Mouse (Mus musculus) hindbrain, embryonic 13.5 days (tissue): ENCODE data around the gene Mcu. TPM values are rescaled to one million over a fixed set of nuclear protein-coding genes. Genes with fewer than 3 reads are reported as not detected.

Experiments used
- ATAC-seq: fragments of 200-750 bp; cut with Nextera tagmentation; 2 replicates; pipeline ENCODE4 v1.8.0; 2017; ENCODE audit warnings: moderate TSS enrichment; ENCODE audit not compliant: low FRiP score
- H3K27ac ChIP-seq: fragments of 300-500 bp; sonication (generic); 2 replicates; pipeline ENCODE4 v1.5.1; 2015; ENCODE audit warnings: inconsistent platforms, mild to moderate bottlenecking, moderate library complexity
- H3K27me3 ChIP-seq: fragments of 300-500 bp; sonication (generic); 2 replicates; pipeline ENCODE4 v1.6.1; 2015; ENCODE audit warnings: mild to moderate bottlenecking, inconsistent platforms
- H3K36me3 ChIP-seq: fragments of 300-500 bp; sonication (generic); 2 replicates; pipeline ENCODE4 v1.6.1; 2015; ENCODE audit warnings: mild to moderate bottlenecking, inconsistent platforms
- H3K4me1 ChIP-seq: fragments of 300-500 bp; sonication (generic); replicated peaks from 2 replicates; pipeline ENCODE4 v1.6.1; 2015; ENCODE audit warnings: inconsistent platforms
- H3K4me2 ChIP-seq: fragments of 300-500 bp; sonication (generic); 2 replicates; pipeline ENCODE4 v1.6.1; 2015; ENCODE audit warnings: inconsistent platforms, mild to moderate bottlenecking, moderate library complexity
- H3K4me3 ChIP-seq: fragments of 300-500 bp; sonication (generic); 2 replicates; pipeline ENCODE4 v1.5.1; 2015; ENCODE audit warnings: mild to moderate bottlenecking, inconsistent platforms
- H3K9ac ChIP-seq: fragments of 300-500 bp; sonication (generic); 2 replicates; pipeline ENCODE4 v1.6.1; 2015; ENCODE audit warnings: mild to moderate bottlenecking, inconsistent platforms
- H3K9me3 ChIP-seq: fragments of 300-500 bp; sonication (generic); 2 replicates; pipeline ENCODE4 v1.6.1; 2016; ENCODE audit warnings: inconsistent platforms
- WGBS: fragments of 180-500 bp; shearing (Covaris S2); methylation state at CpG from one replicate; pipeline ENCODE4 v1.1.7; 2015; 5-methylcytosine and 5-hydroxymethylcytosine counted together
- polyA plus RNA-seq: library from polyadenylated mRNA; unstranded; fragments of >200 nt; fragmentation: Nextera tagmentation; extraction: Ambion mirVana; gene quantifications from 2 replicates; pipeline ENCODE4 v1.2.1, GENCODE M21; 2015

Gene Mcu
- polyA plus RNA-seq, 1 experiment from 2014 or later, result 24.9 TPM

- H3K9ac ChIP-seq, result no peak overlapping the region
- H3K4me2 ChIP-seq, result no peak overlapping the region
- no peaks in the 10 kb centered on the region for H3K27me3 ChIP-seq
- 94% methylated on average over 18 of the region's 18 CpGs for WGBS
- H3K4me3 ChIP-seq, result no peak overlapping the region
- H3K27ac ChIP-seq, result no peak overlapping the region
- H3K9me3 ChIP-seq, result no peaks in the 10 kb centered on the region
- H3K36me3 ChIP-seq, result no peaks in the 10 kb centered on the region
- ATAC-seq, result no peak
- no peaks in the 10 kb centered on the region for H3K4me1 ChIP-seq
These were observed 180.7 kb downstream of the Mcu start for GRCm38 (mm10) chr10:59435746-59436145.

DNA sequence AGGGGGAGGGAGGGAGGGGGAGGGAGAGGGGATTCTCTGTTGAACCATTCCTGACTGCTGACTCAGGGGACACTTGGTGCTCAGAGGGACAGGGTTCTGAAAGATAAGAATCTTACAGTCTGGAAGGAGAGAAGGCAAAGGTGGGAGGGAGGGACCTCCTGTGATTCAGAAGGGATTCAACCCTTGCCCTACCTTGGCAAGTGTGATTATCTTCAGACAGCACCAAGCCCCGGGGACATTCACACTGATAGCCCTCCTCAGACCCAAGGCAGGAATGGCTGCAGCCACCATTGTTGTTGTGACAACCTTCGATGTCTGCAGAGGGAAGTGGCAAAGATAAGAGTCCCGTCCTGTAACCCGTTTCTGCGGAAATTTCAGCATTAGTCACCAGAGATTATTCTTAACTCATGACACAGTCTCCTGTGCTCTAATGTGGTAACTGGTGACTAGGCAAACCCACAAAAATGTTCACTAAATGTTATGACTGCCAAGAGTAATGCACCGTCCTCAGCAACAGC lies 185.7 kb downstream of the Mcu start:
- WGBS, result 75% methylated on average over 6 of the region's 6 CpGs
- no peak for ATAC-seq
- no peak overlapping the region for H3K9ac ChIP-seq
- no peaks in the 10 kb centered on the region for H3K27me3 ChIP-seq
- H3K4me1 ChIP-seq, result 0 out of 2 replicates have a peak, but pooled peaks cover 5% of the 10 kb centered on the region
- H3K27ac ChIP-seq, result no peak overlapping the region
- H3K4me2 ChIP-seq, result no peak overlapping the region
- H3K36me3 ChIP-seq, result no peaks in the 10 kb centered on the region
- H3K4me3 ChIP-seq, result no peak overlapping the region
- H3K9me3 ChIP-seq, result no peaks in the 10 kb centered on the region

DNA sequence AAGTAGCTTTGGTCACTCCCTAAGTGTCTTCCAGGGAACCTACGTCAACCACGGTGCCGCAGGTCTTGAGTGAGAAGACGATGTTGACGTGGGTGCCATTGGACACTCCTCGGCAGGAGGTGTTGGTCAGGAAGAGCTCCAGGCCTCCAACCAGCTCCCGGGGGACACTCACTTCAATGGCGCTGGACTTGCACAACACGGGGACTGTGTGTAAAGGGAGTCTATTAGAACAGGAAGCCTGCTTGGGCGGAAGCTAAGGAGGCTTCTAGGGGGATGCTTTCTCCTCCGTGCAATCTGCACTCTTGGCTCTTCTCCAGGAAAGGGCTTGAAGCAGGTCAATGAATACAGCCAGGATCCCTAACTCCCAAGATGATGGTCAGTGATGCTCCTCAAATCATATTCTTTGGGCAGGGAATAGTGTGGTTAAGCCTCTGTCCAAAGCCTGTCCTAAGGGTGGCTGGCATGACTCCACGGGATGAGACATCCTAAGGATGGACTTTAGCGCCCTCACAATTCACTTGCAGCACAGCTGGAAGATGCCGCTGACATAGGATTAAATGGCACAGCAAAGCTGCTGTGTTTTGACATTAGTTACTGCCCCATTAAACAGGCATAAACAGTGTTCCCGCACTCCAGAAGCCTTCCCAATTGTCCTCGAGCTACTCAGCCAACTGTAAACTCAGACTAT lies 186.9 kb downstream of the Mcu start:
- Histone ChIP-seq H3K4me1 (0 out of 2 replicates have a peak, but pooled peaks cover 5% of the 10 kb centered on the region), H3K9ac (no peak overlapping the region), H3K4me2 (no peak overlapping the region), H3K9me3 (no peaks in the 10 kb centered on the region), H3K4me3 (no peak overlapping the region), H3K27ac (no peak overlapping the region), H3K27me3 (no peaks in the 10 kb centered on the region), H3K36me3 (no peaks in the 10 kb centered on the region)
- no peak for ATAC-seq
- WGBS, result 75% methylated on average over 16 of the region's 16 CpGs

DNA sequence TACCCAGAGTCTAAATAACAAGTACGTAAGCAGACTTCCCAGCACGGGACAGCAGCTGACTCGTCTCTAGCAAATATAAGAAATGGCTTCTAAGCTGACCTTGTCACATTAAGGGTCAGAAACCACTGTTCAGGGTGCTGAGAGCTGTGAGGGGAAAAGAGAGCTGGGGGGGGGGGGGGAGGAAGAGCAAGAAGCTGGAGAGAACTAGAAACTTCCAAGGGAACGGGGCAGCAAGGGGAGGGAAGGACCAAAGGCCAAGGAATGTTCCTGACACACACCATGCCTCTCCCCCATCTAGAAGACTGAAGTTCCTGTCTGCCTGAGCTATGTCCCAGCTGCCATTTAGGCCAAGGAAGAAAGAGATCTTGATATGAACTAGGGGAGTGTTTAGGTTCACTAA lies 190.1 kb downstream of the Mcu start:
- WGBS, result 69% methylated on average over 4 of the region's 4 CpGs
- H3K27me3 ChIP-seq, result no peaks in the 10 kb centered on the region
- no peak overlapping the region for H3K4me3 ChIP-seq

DNA sequence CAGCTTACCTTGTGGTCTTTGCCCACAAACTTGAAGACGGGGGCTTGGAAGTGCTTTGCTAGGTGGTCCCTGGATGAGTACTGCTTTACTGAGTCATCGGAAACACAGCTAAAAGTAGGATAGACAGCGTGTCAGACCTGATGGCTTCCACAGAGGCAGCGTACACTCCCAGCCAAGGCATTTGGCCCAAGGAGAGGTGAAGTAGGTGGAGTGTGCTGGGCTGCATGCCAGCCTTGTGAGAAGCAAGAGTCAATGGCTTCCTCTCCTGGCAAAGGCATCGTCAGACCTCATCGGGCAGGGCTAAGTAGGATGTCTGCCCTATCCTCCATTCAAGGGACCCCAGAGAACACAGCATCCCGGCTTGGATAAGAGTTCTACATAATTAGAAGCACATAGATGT lies 191.1 kb downstream of the Mcu start:
- ATAC-seq, result no peak
- H3K27me3 ChIP-seq, result no peaks in the 10 kb centered on the region
- WGBS, result 83% methylated on average over 7 of the region's 7 CpGs

More for the DNA sequence above, 190.1 kb downstream of the Mcu start:
- Histone ChIP-seq H3K9ac (no peak overlapping the region), H3K9me3 (no peaks in the 10 kb centered on the region), H3K4me2 (no peak overlapping the region), H3K27ac (no peak overlapping the region), H3K36me3 (no peaks in the 10 kb centered on the region), H3K4me1 (0 out of 2 replicates have a peak, but pooled peaks cover 5% of the 10 kb centered on the region)
- no peak for ATAC-seq

GRCm38 (mm10) chr10:59424453-59424852 lies 192.0 kb downstream of the Mcu start:
- no peak for ATAC-seq
- no peaks in the 10 kb centered on the region for H3K36me3 ChIP-seq
- 81% methylated on average over 3 of the region's 3 CpGs for WGBS

More for the DNA sequence above, 191.1 kb downstream of the Mcu start:
- Histone ChIP-seq H3K36me3 (no peaks in the 10 kb centered on the region), H3K27ac (no peak overlapping the region), H3K4me3 (no peak overlapping the region), H3K4me2 (no peak overlapping the region), H3K9ac (no peak overlapping the region), H3K4me1 (0 out of 2 replicates have a peak, but pooled peaks cover 5% of the 10 kb centered on the region), H3K9me3 (no peaks in the 10 kb centered on the region)

DNA sequence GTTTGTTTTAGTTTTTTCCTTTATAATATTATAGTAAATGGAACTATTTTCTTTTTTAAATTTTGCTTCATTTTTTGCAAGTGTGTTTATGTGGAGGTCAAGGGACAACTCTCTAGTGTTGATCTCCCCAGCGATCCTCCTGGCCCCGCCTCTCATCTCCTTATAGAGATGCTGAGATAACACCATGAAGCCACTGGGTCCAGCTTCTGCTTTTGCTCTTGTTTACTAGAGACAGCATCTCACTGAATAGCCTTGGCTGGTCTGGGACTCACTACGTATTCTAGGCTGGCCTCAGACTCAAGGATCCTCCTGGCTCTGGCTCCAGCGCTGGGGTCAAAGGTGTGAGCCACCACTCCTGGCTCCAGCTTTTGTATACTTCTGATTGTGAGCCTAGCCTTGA lies 197.0 kb downstream of the Mcu start:
- Histone ChIP-seq H3K9me3 (no peaks in the 10 kb centered on the region), H3K9ac (no peak overlapping the region), H3K36me3 (no peaks in the 10 kb centered on the region), H3K4me3 (no peak overlapping the region), H3K4me2 (no peak overlapping the region), H3K27me3 (no peaks in the 10 kb centered on the region), H3K4me1 (no peaks in the 10 kb centered on the region), H3K27ac (no peak overlapping the region)
- ATAC-seq, result no peak
- WGBS, result 85% methylated on average over 4 of the region's 4 CpGs

More at GRCm38 (mm10) chr10:59424453-59424852, 192.0 kb downstream of the Mcu start:
- 0 out of 2 replicates have a peak, but pooled peaks cover 1% of the 10 kb centered on the region for H3K4me1 ChIP-seq
- no peak overlapping the region for H3K9ac ChIP-seq
- H3K27ac ChIP-seq, result no peak overlapping the region
- H3K4me2 ChIP-seq, result no peak overlapping the region
- no peaks in the 10 kb centered on the region for H3K9me3 ChIP-seq
- H3K4me3 ChIP-seq, result no peak overlapping the region
- H3K27me3 ChIP-seq, result no peaks in the 10 kb centered on the region

- no peaks in the 10 kb centered on the region for H3K9me3 ChIP-seq
- 85% methylated on average over 3 of the region's 3 CpGs for WGBS
- no peak overlapping the region for H3K9ac ChIP-seq
These were observed 199.9 kb downstream of the Mcu start for GRCm38 (mm10) chr10:59416623-59417022.

GRCm38 (mm10) chr10:59413711-59414110 lies 202.8 kb downstream of the Mcu start:
- H3K4me1 ChIP-seq, result no peaks in the 10 kb centered on the region
- no peaks in the 10 kb centered on the region for H3K36me3 ChIP-seq
- no peak overlapping the region for H3K9ac ChIP-seq
- H3K4me3 ChIP-seq, result no peak overlapping the region
- H3K27me3 ChIP-seq, result no peaks in the 10 kb centered on the region
- 85% methylated on average over 4 of the region's 4 CpGs for WGBS
- H3K9me3 ChIP-seq, result no peaks in the 10 kb centered on the region
- no peak overlapping the region for H3K4me2 ChIP-seq
- no peak for ATAC-seq
- no peak overlapping the region for H3K27ac ChIP-seq

More at GRCm38 (mm10) chr10:59416623-59417022, 199.9 kb downstream of the Mcu start:
- H3K4me3 ChIP-seq, result no peak overlapping the region
- H3K36me3 ChIP-seq, result no peaks in the 10 kb centered on the region
- H3K4me1 ChIP-seq, result no peaks in the 10 kb centered on the region
- ATAC-seq, result no peak
- H3K27ac ChIP-seq, result no peak overlapping the region
- H3K4me2 ChIP-seq, result no peak overlapping the region
- H3K27me3 ChIP-seq, result no peaks in the 10 kb centered on the region

- Histone ChIP-seq H3K27me3 (no peaks in the 10 kb centered on the region), H3K9ac (no peak overlapping the region), H3K4me2 (no peak overlapping the region), H3K4me1 (no peaks in the 10 kb centered on the region), H3K4me3 (no peak overlapping the region), H3K36me3 (no peaks in the 10 kb centered on the region), H3K9me3 (no peaks in the 10 kb centered on the region), H3K27ac (no peak overlapping the region)
- ATAC-seq, result no peak
- WGBS, result 79% methylated on average over 12 of the region's 12 CpGs
These were observed 206.2 kb downstream of the Mcu start for GRCm38 (mm10) chr10:59410264-59410663.

GRCm38 (mm10) chr10:59408499-59408898 lies 208.0 kb downstream of the Mcu start:
- H3K4me2 ChIP-seq, result no peak overlapping the region
- 73% methylated on average over 6 of the region's 6 CpGs for WGBS
- H3K27ac ChIP-seq, result no peak overlapping the region
- no peak for ATAC-seq
- no peaks in the 10 kb centered on the region; the same call in 1 of the 2 replicates for H3K4me1 ChIP-seq
- no peak overlapping the region for H3K4me3 ChIP-seq
- no peaks in the 10 kb centered on the region for H3K9me3 ChIP-seq
- H3K27me3 ChIP-seq, result no peaks in the 10 kb centered on the region
- H3K36me3 ChIP-seq, result no peaks in the 10 kb centered on the region
- H3K9ac ChIP-seq, result no peak overlapping the region

GRCm38 (mm10) chr10:59403793-59404149 lies 212.7 kb downstream of the Mcu start:
- Histone ChIP-seq H3K4me2 (no peak overlapping the region), H3K36me3 (no peaks in the 10 kb centered on the region), H3K27ac (no peak overlapping the region), H3K27me3 (no peaks in the 10 kb centered on the region), H3K4me1 (no peaks in the 10 kb centered on the region; the same call in 1 of the 2 replicates), H3K9ac (no peak overlapping the region), H3K4me3 (no peak overlapping the region), H3K9me3 (no peaks in the 10 kb centered on the region; the same call in 1 of the 2 replicates)
- WGBS, result 74% methylated on average over 10 of the region's 10 CpGs
- no peak for ATAC-seq
